Mouse (Mus musculus) thymus, postnatal 4 days (tissue): ENCODE data around the gene Tnfrsf14.

Source experiments
- DNase-seq: peaks from one replicate; pipeline ENCODE4 v3.0.0; 2021

Gene Tnfrsf14

GRCm38 (mm10) chr4:154914707-154915106, 13.7 kb downstream of the Tnfrsf14 start:
- DNase-seq: no peak

GRCm38 (mm10) chr4:154914252-154914651, 14.1 kb downstream of the Tnfrsf14 start:
- no peak for DNase-seq

GRCm38 (mm10) chr4:154913845-154914244, 14.5 kb downstream of the Tnfrsf14 start:
- no peak for DNase-seq

GRCm38 (mm10) chr4:154911644-154912043, 16.7 kb downstream of the Tnfrsf14 start:
- no peak for DNase-seq

- DNase-seq: no peak
Measured at GRCm38 (mm10) chr4:154910606-154911522, 17.5 kb downstream of the Tnfrsf14 start.

- no peak for DNase-seq
Measured at GRCm38 (mm10) chr4:154908490-154908889, 19.9 kb downstream of the Tnfrsf14 start.

GRCm38 (mm10) chr4:154907833-154908232, 20.5 kb downstream of the Tnfrsf14 start:
- DNase-seq: peak; percentile 86

- DNase-seq: peak; percentile 82
Measured at GRCm38 (mm10) chr4:154904185-154905071, 23.9 kb downstream of the Tnfrsf14 start.

- DNase-seq: no peak
Measured at GRCm38 (mm10) chr4:154902371-154902770, 26.0 kb downstream of the Tnfrsf14 start.

GRCm38 (mm10) chr4:154898506-154899446, 29.6 kb downstream of the Tnfrsf14 start, which contains the start of gene Fam213b:
TSS of gene Fam213b (minus strand) at chr4:154899135.
- DNase-seq: peak; percentile 66

- no peak for DNase-seq
Measured at GRCm38 (mm10) chr4:154897676-154898465, 30.5 kb downstream of the Tnfrsf14 start.

GRCm38 (mm10) chr4:154895549-154895948, 32.8 kb downstream of the Tnfrsf14 start:
- DNase-seq: no peak

- DNase-seq: no peak
Measured at GRCm38 (mm10) chr4:154890887-154891286, 37.5 kb downstream of the Tnfrsf14 start.

- DNase-seq: no peak
Measured at GRCm38 (mm10) chr4:154887593-154888250, 40.6 kb downstream of the Tnfrsf14 start.

GRCm38 (mm10) chr4:154886876-154887592, 41.3 kb downstream of the Tnfrsf14 start:
- no peak for DNase-seq

- no peak for DNase-seq
Measured at GRCm38 (mm10) chr4:154885416-154885815, 42.9 kb downstream of the Tnfrsf14 start.

- peak; percentile 35 for DNase-seq
Measured at GRCm38 (mm10) chr4:154882014-154882659, 46.2 kb downstream of the Tnfrsf14 start.

GRCm38 (mm10) chr4:154880730-154881129, 47.6 kb downstream of the Tnfrsf14 start:
- DNase-seq: no peak

GRCm38 (mm10) chr4:154877864-154878548, 50.4 kb downstream of the Tnfrsf14 start:
- peak; percentile 98 for DNase-seq
